ENCODE assay signal across 14 mouse cellular contexts in the genomic region with DNA sequence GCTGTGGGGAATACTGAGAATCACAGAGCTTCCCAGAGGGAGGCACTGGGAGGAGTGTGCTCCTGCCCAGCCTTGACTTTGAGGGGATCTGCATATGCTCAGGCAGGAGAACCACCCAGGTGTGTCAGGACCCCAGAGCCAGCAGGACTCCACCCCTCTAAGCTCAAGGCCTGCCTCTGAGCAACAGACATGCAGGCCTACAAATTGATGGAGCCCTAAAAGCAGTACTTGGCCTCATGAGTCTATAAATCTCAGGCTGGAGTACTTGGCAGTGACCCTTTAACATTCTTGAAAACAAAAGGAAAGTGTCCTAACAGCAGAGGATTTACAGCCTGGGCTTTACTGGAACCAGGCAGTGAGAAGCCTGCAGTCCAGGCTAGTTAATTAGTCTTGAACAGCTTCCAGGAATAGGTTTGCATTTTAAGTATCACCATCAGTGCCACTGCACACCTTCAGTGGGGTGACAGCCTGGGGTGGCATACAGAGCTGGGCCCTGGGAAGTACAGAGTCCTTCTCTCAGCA.
A peak's percentile ranks its signal among the peaks of the same experiment; 100 is the strongest.
DNase-seq lines count a peak whose midpoint lies in the region; ATAC-seq lines count a peak whose summit lies in the region.
"Had no signal": no experiment of that assay in that cellular context is flagged by ENCODE, and none has a peak within 500 bp of the region (broad histone marks: within the 10 kb centered on the region; RNA-seq: fewer than 3 reads in every experiment).

No protein-coding gene starts in this region.

- no peaks in the 10 kb centered on the region for H3K27me3 ChIP-seq in forebrain, embryonic 12.5 days
- H3K27me3 ChIP-seq in forebrain, embryonic 11.5 days (ENCODE audit: control insufficient read depth, insufficient read depth, low read length): no peaks in the 10 kb centered on the region
- no peaks in the 10 kb centered on the region for H3K27me3 ChIP-seq in intestine, embryonic 15.5 days (replicated peaks)
- H3K27me3 ChIP-seq in limb, embryonic 13.5 days: no peaks in the 10 kb centered on the region

- no peaks in the 10 kb centered on the region for H3K9me3 ChIP-seq in forebrain, embryonic 12.5 days
- H3K9me3 ChIP-seq in forebrain, embryonic 11.5 days (ENCODE audit: control insufficient read depth, low read length): no peaks in the 10 kb centered on the region
- H3K9me3 ChIP-seq in intestine, embryonic 15.5 days: no peaks in the 10 kb centered on the region
- H3K9me3 ChIP-seq in limb, embryonic 13.5 days: no peaks in the 10 kb centered on the region
- H3K9me3 ChIP-seq: G1E had no signal

- H3K4me2 ChIP-seq in forebrain, embryonic 12.5 days: no peak overlapping the region
- H3K4me2 ChIP-seq in forebrain, embryonic 11.5 days (ENCODE audit: low read depth, low read length, severe bottlenecking): no peak overlapping the region
- no peak overlapping the region for H3K4me2 ChIP-seq in intestine, embryonic 15.5 days (replicated peaks)
- no peak overlapping the region for H3K4me2 ChIP-seq in limb, embryonic 13.5 days (replicated peaks)

- H3K4me1 ChIP-seq in forebrain, embryonic 12.5 days: peaks cover 35% of the 10 kb centered on the region
- H3K4me1 ChIP-seq in forebrain, embryonic 11.5 days (replicated peaks; ENCODE audit: control insufficient read depth, insufficient read depth, low read length): no peaks in the 10 kb centered on the region
- H3K4me1 ChIP-seq in intestine, embryonic 15.5 days (replicated peaks): peaks cover 14% of the 10 kb centered on the region; the same call in 1 of the 2 replicates
- peaks cover 53% of the 10 kb centered on the region for H3K4me1 ChIP-seq in limb, embryonic 13.5 days

- DNase-seq in forebrain, embryonic 11.5 days (ENCODE audit: low spot score): no peak
- DNase-seq in Muller cell, postnatal 12 days (ENCODE audit: inconsistent ontology term): peak; percentile 19
- DNase-seq in gastrocnemius, postnatal 14 days: no peak
- DNase-seq in thymus, postnatal 10 days (ENCODE audit: low spot score in 2 of 2): no peak
- DNase-seq in adrenal gland, adult (ENCODE audit: inconsistent age in 2 of 2, low spot score in 1 of 2): no peak
- DNase-seq: cerebellum, postnatal 25 days; gastrocnemius, postnatal 36 days; retina, postnatal 1 day; spleen, adult 18-20 months had no signal

- H3K36me3 ChIP-seq in forebrain, embryonic 12.5 days (replicated peaks): no peaks in the 10 kb centered on the region
- H3K36me3 ChIP-seq in forebrain, embryonic 11.5 days (ENCODE audit: control insufficient read depth, insufficient read depth, low read length): no peaks in the 10 kb centered on the region
- H3K36me3 ChIP-seq in intestine, embryonic 15.5 days: no peaks in the 10 kb centered on the region
- no peaks in the 10 kb centered on the region for H3K36me3 ChIP-seq in limb, embryonic 13.5 days

- no peak overlapping the region for H3K4me3 ChIP-seq in forebrain, embryonic 12.5 days (replicated peaks)
- H3K4me3 ChIP-seq in forebrain, embryonic 11.5 days (ENCODE audit: low read depth, low read length): no peak overlapping the region
- no peak overlapping the region for H3K4me3 ChIP-seq in intestine, embryonic 15.5 days (replicated peaks)
- no peak overlapping the region for H3K4me3 ChIP-seq in limb, embryonic 13.5 days

- H3K27ac ChIP-seq in forebrain, embryonic 12.5 days: no peak overlapping the region; the same call in 1 of the 2 replicates
- no peak overlapping the region for H3K27ac ChIP-seq in forebrain, embryonic 11.5 days (ENCODE audit: low read depth, low read length)
- H3K27ac ChIP-seq in intestine, embryonic 15.5 days: no peak overlapping the region
- peak overlapping the region; percentile 28; the same call in 1 of the 2 replicates for H3K27ac ChIP-seq in limb, embryonic 13.5 days
- H3K27ac ChIP-seq: macrophage had no signal

- no peak overlapping the region for H3K9ac ChIP-seq in forebrain, embryonic 12.5 days
- H3K9ac ChIP-seq in forebrain, embryonic 11.5 days (ENCODE audit: low read length): no peak overlapping the region
- H3K9ac ChIP-seq in intestine, embryonic 15.5 days: no peak overlapping the region
- H3K9ac ChIP-seq in limb, embryonic 13.5 days: no peak overlapping the region

- intact Hi-C loops in gastrocnemius, postnatal 14 days (cut with DNase I; ENCODE audit: low total_unique reads): no loop called here

- ATAC-seq in forebrain, embryonic 12.5 days (ENCODE audit: low FRiP score): peak; percentile 41; the same call in 1 of the 2 replicates
- ATAC-seq in forebrain, embryonic 11.5 days (replicated peaks; ENCODE audit: low FRiP score): no peak
- peak; percentile 50; the same call in 1 of the 2 replicates for ATAC-seq in intestine, embryonic 15.5 days
- no peak for ATAC-seq in limb, embryonic 13.5 days (ENCODE audit: low FRiP score, low read depth)

Comparison
In these comparisons a context has a peak if more than half of its experiments do, and no peak if none do; other contexts are left out.
1. ATAC-seq: peak in forebrain, embryonic 12.5 days (single experiment) and intestine, embryonic 15.5 days (single experiment); none in forebrain, embryonic 11.5 days (single experiment) and limb, embryonic 13.5 days (single experiment).